Mouse (Mus musculus): ENCODE measurements at regions not wholly inside any gene's neighbourhood (a gene's known extent, or its start where the extent isn't known, plus 50 kb on each side); places are given as distances from the start of the nearest gene placed in this dataset.

- TF ChIP-seq POLR2A (IDR thresholded peaks at IDR 0.05; ENCODE audit: low read depth, low read length) = no peak
- no peak for TF ChIP-seq CTCF (IDR thresholded peaks at IDR 0.05; ENCODE audit: borderline replicate concordance, insufficient read depth, low read length)
Observed at GRCm38 (mm10) chr7:68603711-68604110, 145.3 kb downstream of the Arrdc4 start.
